Mouse (Mus musculus) ES-Bruce4 (cell line): ENCODE data around the gene Atp8b3.

ENCODE experiments used
- CTCF ChIP-seq: IDR thresholded peaks from one replicate; pipeline ENCODE4 v1.8.1; 2011; ENCODE audit warnings: low read depth, low read length
- POLR2A ChIP-seq: IDR thresholded peaks from one replicate; pipeline ENCODE4 v1.8.1; 2011; ENCODE audit warnings: low read length; ENCODE audit not compliant: insufficient read depth

GRCm38 (mm10) chr10:80568876-80569275 lies 30.0 kb upstream of the Atp8b3 start:
- TF ChIP-seq CTCF (no peak), POLR2A (no peak)
